Mouse (Mus musculus): Measurements from ENCODE around the gene Nsun4. TPM values are rescaled to one million over a fixed set of nuclear protein-coding genes. Genes with fewer than 3 reads are reported as not detected.

Gene Nsun4
- total RNA-seq (2021), result 10 to 100 TPM; 10.7 to 11.4 TPM

- DNase-seq (ENCODE audit: low spot score in 2 of 2), result peak; percentile 89 to 94
- intact Hi-C loops (cut with DNase I), result loop anchor here (5.0 kb wide), 1 partner anchor 36 kb away; the partner anchor contains the start of gene Faah
Observed at GRCm38 (mm10) chr4:116053399-116053961, at the start of gene Nsun4. TSS of gene Nsun4 (minus strand) at chr4:116053876.

- intact Hi-C loops (cut with DNase I), result no loop called here
- no peak for DNase-seq (ENCODE audit: low spot score in 2 of 2)
Observed at GRCm38 (mm10) chr4:116100959-116101358, 47.3 kb upstream of the Nsun4 start.

GRCm38 (mm10) chr4:116097211-116097610 is 43.5 kb upstream of the Nsun4 start:
- no peak for DNase-seq (ENCODE audit: low spot score in 2 of 2)
- intact Hi-C loops (cut with DNase I), result no loop called here

- intact Hi-C loops (cut with DNase I), result no loop called here
- DNase-seq (ENCODE audit: low spot score in 2 of 2), result no peak
Observed at GRCm38 (mm10) chr4:116096291-116096690, 42.6 kb upstream of the Nsun4 start.

- DNase-seq (ENCODE audit: low spot score in 2 of 2), result peak in 1 of 2 experiments; percentile 29
- intact Hi-C loops (cut with DNase I), result no loop called here
Observed at GRCm38 (mm10) chr4:116088510-116089249, 35.0 kb upstream of the Nsun4 start.

GRCm38 (mm10) chr4:116077240-116078095 is 23.8 kb upstream of the Nsun4 start:
- DNase-seq (ENCODE audit: low spot score in 2 of 2), result no peak
- intact Hi-C loops (cut with DNase I), result no loop called here

GRCm38 (mm10) chr4:116076369-116077231 is 22.9 kb upstream of the Nsun4 start:
- intact Hi-C loops (cut with DNase I), result no loop called here
- DNase-seq (ENCODE audit: low spot score in 2 of 2), result peak in 1 of 2 experiments; percentile 34

GRCm38 (mm10) chr4:116075631-116076368 is 22.1 kb upstream of the Nsun4 start:
- intact Hi-C loops (cut with DNase I), result no loop called here
- peak; percentile 51 to 57 for DNase-seq (ENCODE audit: low spot score in 2 of 2)

GRCm38 (mm10) chr4:116074861-116075620 is 21.4 kb upstream of the Nsun4 start, which contains the start of the genes Uqcrh and Lrrc41:
TSS of gene Uqcrh (minus strand) at chr4:116075071.
TSS of gene Lrrc41 (plus strand) at chr4:116075269.
- peak; percentile 98 for DNase-seq (ENCODE audit: low spot score in 2 of 2)
- intact Hi-C loops (cut with DNase I), result no loop called here

- intact Hi-C loops (cut with DNase I), result no loop called here
- DNase-seq (ENCODE audit: low spot score in 2 of 2), result no peak
Observed at GRCm38 (mm10) chr4:116074145-116074675, 20.5 kb upstream of the Nsun4 start.

GRCm38 (mm10) chr4:116073146-116073545 is 19.5 kb upstream of the Nsun4 start:
- intact Hi-C loops (cut with DNase I), result no loop called here
- no peak for DNase-seq (ENCODE audit: low spot score in 2 of 2)

- no peak for DNase-seq (ENCODE audit: low spot score in 2 of 2)
- intact Hi-C loops (cut with DNase I), result no loop called here
Observed at GRCm38 (mm10) chr4:116070116-116070515, 16.4 kb upstream of the Nsun4 start.

- DNase-seq (ENCODE audit: low spot score in 2 of 2), result no peak
- intact Hi-C loops (cut with DNase I), result no loop called here
Observed at GRCm38 (mm10) chr4:116063855-116064254, 10.2 kb upstream of the Nsun4 start.

GRCm38 (mm10) chr4:116059012-116059726 is 5.5 kb upstream of the Nsun4 start:
- intact Hi-C loops (cut with DNase I), result no loop called here
- DNase-seq (ENCODE audit: low spot score in 2 of 2), result no peak

GRCm38 (mm10) chr4:116057559-116057958 is 3.9 kb upstream of the Nsun4 start:
- no peak for DNase-seq (ENCODE audit: low spot score in 2 of 2)
- intact Hi-C loops (cut with DNase I), result no loop called here

GRCm38 (mm10) chr4:116052526-116053293 is 966 bp downstream of the Nsun4 start:
- DNase-seq (ENCODE audit: low spot score in 2 of 2), result no peak
- intact Hi-C loops (cut with DNase I), result loop anchor here (5.0 kb wide), 1 partner anchor 35 kb away; the partner anchor contains the start of gene Faah
